ENCODE assay signal across 13 mouse cellular contexts in the genomic region with DNA sequence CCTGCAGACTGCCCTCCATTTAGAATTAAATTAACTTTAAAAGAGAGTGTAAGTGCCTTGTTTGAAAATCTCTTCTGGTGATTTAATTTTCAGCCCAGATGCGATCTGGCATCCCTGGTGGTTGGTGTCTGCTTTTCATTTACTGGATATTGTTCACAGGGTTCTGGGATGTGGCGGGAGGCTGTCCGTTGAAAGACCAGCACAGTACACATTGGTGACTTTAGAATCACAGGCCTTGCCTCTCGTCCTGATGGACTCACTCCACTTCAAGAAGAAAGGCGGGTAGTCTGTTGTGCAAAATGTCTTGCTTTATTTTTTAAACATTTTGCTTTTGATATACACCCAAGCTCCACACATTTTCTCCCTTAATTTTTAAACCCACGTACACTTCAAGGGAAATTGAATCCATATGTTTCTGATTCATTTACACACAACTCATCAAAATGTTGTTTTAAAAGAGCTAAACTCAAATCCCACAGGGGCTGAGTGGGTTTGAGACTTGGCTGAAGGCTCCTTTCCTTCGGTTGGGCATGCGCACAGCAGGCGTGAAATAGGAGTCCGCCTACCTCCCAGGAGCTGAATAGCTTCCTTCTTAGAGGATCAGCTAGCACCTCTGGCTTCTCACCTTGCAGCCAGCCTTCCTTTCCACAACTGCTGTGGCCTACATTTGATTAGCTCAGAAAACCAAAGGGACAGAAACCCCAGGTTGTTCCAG.
DNase-seq lines count a peak whose midpoint lies in the region; ATAC-seq lines count a peak whose summit lies in the region.
"Had no signal": no experiment of that assay in that cellular context is flagged by ENCODE, and none has a peak within 500 bp of the region (broad histone marks: within the 10 kb centered on the region; RNA-seq: fewer than 3 reads in every experiment).

No protein-coding gene starts in this region.

- no peak overlapping the region for H3K27ac ChIP-seq in hindbrain, embryonic 10.5 days
- no peak overlapping the region for H3K27ac ChIP-seq in hindbrain, embryonic 12.5 days
- H3K27ac ChIP-seq in embryonic facial prominence, embryonic 13.5 days, result peak overlapping the region; percentile 68; the same call in 1 of the 2 replicates
- peak overlapping the region; percentile 84 for H3K27ac ChIP-seq in limb, embryonic 10.5 days
- H3K27ac ChIP-seq: liver, embryonic 15.5 days had no signal

- H3K4me3 ChIP-seq in hindbrain, embryonic 10.5 days, result no peak overlapping the region
- H3K4me3 ChIP-seq in hindbrain, embryonic 12.5 days, result no peak overlapping the region
- 0 out of 2 replicates have a peak overlapping the region, but pooled peaks have one; percentile 8 for H3K4me3 ChIP-seq in embryonic facial prominence, embryonic 13.5 days
- H3K4me3 ChIP-seq in limb, embryonic 10.5 days, result no peak overlapping the region
- H3K4me3 ChIP-seq: liver, embryonic 15.5 days had no signal

- DNase-seq in hindbrain, embryonic 10.5 days (ENCODE audit: low spot score), result peak; percentile 39
- DNase-seq in ES-CJ7 (ENCODE audit: low read depth, low spot score), result peak; percentile 2
- peak; percentile 53 for DNase-seq in limb, embryonic 10.5 days (ENCODE audit: low spot score)
- no peak for DNase-seq in heart, adult 18-20 months
- DNase-seq in heart, postnatal 10 days, result no peak
- no peak for DNase-seq in spleen, postnatal 36 days (ENCODE audit: low spot score in 2 of 2)
- DNase-seq: gastrocnemius, postnatal 14 days; heart, postnatal 4 days; kidney, postnatal 10 days had no signal

- 0 out of 2 replicates have a peak, but pooled peaks cover 3% of the 10 kb centered on the region for H3K4me1 ChIP-seq in hindbrain, embryonic 10.5 days (replicated peaks)
- H3K4me1 ChIP-seq in hindbrain, embryonic 12.5 days, result no peaks in the 10 kb centered on the region
- H3K4me1 ChIP-seq in embryonic facial prominence, embryonic 13.5 days, result peaks cover 41% of the 10 kb centered on the region
- peaks cover 46% of the 10 kb centered on the region for H3K4me1 ChIP-seq in limb, embryonic 10.5 days
- H3K4me1 ChIP-seq: liver, embryonic 15.5 days had no signal

- no peaks in the 10 kb centered on the region for H3K27me3 ChIP-seq in hindbrain, embryonic 10.5 days (ENCODE audit: insufficient read depth, poor library complexity, severe bottlenecking)
- no peaks in the 10 kb centered on the region for H3K27me3 ChIP-seq in hindbrain, embryonic 12.5 days
- H3K27me3 ChIP-seq in embryonic facial prominence, embryonic 13.5 days, result no peaks in the 10 kb centered on the region
- no peaks in the 10 kb centered on the region for H3K27me3 ChIP-seq in limb, embryonic 10.5 days (ENCODE audit: low read depth, poor library complexity, severe bottlenecking)
- H3K27me3 ChIP-seq: liver, embryonic 15.5 days had no signal

- no peaks in the 10 kb centered on the region for H3K9me3 ChIP-seq in hindbrain, embryonic 10.5 days
- no peaks in the 10 kb centered on the region for H3K9me3 ChIP-seq in hindbrain, embryonic 12.5 days (replicated peaks)
- H3K9me3 ChIP-seq in embryonic facial prominence, embryonic 13.5 days, result no peaks in the 10 kb centered on the region
- no peaks in the 10 kb centered on the region for H3K9me3 ChIP-seq in limb, embryonic 10.5 days (replicated peaks)
- H3K9me3 ChIP-seq: liver, embryonic 15.5 days had no signal

- WGBS in hindbrain, embryonic 10.5 days, result 51% methylated on average over 10 of the region's 10 CpGs
- WGBS in hindbrain, embryonic 12.5 days, result 57% methylated on average over 10 of the region's 10 CpGs
- WGBS in embryonic facial prominence, embryonic 13.5 days, result 22% methylated on average over 10 of the region's 10 CpGs
- WGBS in limb, embryonic 10.5 days, result 27% methylated on average over 10 of the region's 10 CpGs

- intact Hi-C loops in heart, postnatal 10 days (cut with DNase I), result no loop called here

- no peak overlapping the region for H3K9ac ChIP-seq in hindbrain, embryonic 12.5 days
- no peak overlapping the region for H3K9ac ChIP-seq in embryonic facial prominence, embryonic 13.5 days
- H3K9ac ChIP-seq: liver, embryonic 15.5 days had no signal

- no peak overlapping the region for H3K4me2 ChIP-seq in hindbrain, embryonic 12.5 days (replicated peaks)
- H3K4me2 ChIP-seq in embryonic facial prominence, embryonic 13.5 days, result peak overlapping the region; percentile 53
- H3K4me2 ChIP-seq: liver, embryonic 15.5 days; midbrain, embryonic 11.5 days had no signal

- no peaks in the 10 kb centered on the region for H3K36me3 ChIP-seq in hindbrain, embryonic 10.5 days
- no peaks in the 10 kb centered on the region for H3K36me3 ChIP-seq in hindbrain, embryonic 12.5 days
- no peaks in the 10 kb centered on the region for H3K36me3 ChIP-seq in embryonic facial prominence, embryonic 13.5 days
- no peaks in the 10 kb centered on the region for H3K36me3 ChIP-seq in limb, embryonic 10.5 days
- H3K36me3 ChIP-seq: liver, embryonic 15.5 days had no signal

- no peak for ATAC-seq in hindbrain, embryonic 12.5 days (ENCODE audit: low FRiP score)
- ATAC-seq in embryonic facial prominence, embryonic 13.5 days (ENCODE audit: insufficient number of reproducible peaks, insufficient read depth, low FRiP score, low TSS enrichment, low read depth), result peak; percentile 59

Comparison
In these comparisons a context has a peak if more than half of its experiments do, and no peak if none do; other contexts are left out.
1. DNase-seq: peak in hindbrain, embryonic 10.5 days (single experiment), ES-CJ7 (single experiment) and limb, embryonic 10.5 days (single experiment); none in heart, adult 18-20 months (0 of 2), heart, postnatal 10 days (0 of 2) and spleen, postnatal 36 days (0 of 2).
2. H3K27ac ChIP-seq: peak in embryonic facial prominence, embryonic 13.5 days (single experiment) and limb, embryonic 10.5 days (single experiment); none in hindbrain, embryonic 10.5 days (single experiment) and hindbrain, embryonic 12.5 days (single experiment).